ENCODE assay signal across 8 mouse cellular contexts in the genomic region with DNA sequence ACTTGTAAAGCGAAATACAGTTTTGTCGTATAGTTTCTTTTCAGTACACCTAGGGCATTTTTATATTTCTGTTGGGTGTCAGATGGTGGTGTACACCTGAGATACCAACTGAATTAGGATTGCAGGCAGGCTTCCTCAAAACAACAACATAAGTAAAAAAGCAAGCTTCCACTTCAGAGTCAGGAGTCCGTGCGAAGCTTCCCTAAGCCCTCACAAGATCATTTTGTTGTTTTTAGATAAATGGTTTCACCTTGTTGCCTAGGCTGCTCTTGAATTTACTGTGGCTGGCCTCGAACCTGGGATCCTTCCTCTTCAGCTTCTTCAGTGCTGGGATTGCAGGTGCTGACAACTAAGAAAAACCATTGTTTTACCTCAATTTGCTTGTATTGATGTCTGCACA. TPM values are rescaled to one million over a fixed set of nuclear protein-coding genes. Genes with fewer than 3 reads are reported as not detected.
DNase-seq lines count a peak whose midpoint lies in the region; ATAC-seq and TF ChIP-seq lines count a peak whose summit lies in the region.

No protein-coding gene starts in this region.

- H3K9me3 ChIP-seq in heart, embryonic 14.5 days (ENCODE audit: control insufficient read depth, low read length), result no peaks in the 10 kb centered on the region
- H3K9me3 ChIP-seq in ES-Bruce4 (replicated peaks; ENCODE audit: control insufficient read depth, insufficient read depth, low read length, poor library complexity, severe bottlenecking), result no peaks in the 10 kb centered on the region
- no peaks in the 10 kb centered on the region for H3K9me3 ChIP-seq in forebrain, embryonic 16.5 days (ENCODE audit: control insufficient read depth, low read length)
- H3K9me3 ChIP-seq in midbrain, embryonic 11.5 days (ENCODE audit: control insufficient read depth, low read length), result no peaks in the 10 kb centered on the region

- peak overlapping the region; percentile 96 to 98 for H3K4me3 ChIP-seq in heart, embryonic 14.5 days (ENCODE audit: control insufficient read depth in 1 of 2, insufficient read depth in 1 of 2, low read depth in 1 of 2, low read length in 2 of 2)
- no peak overlapping the region for H3K4me3 ChIP-seq in ES-Bruce4 (ENCODE audit: low read depth, low read length)
- H3K4me3 ChIP-seq in forebrain, embryonic 16.5 days (replicated peaks; ENCODE audit: low read length), result peak overlapping the region; percentile 76
- peak overlapping the region; percentile 86 for H3K4me3 ChIP-seq in midbrain, embryonic 11.5 days (ENCODE audit: low read depth, low read length)

- no peaks in the 10 kb centered on the region for H3K27me3 ChIP-seq in heart, embryonic 14.5 days (ENCODE audit: control insufficient read depth, insufficient read depth, low read length)
- no peaks in the 10 kb centered on the region for H3K27me3 ChIP-seq in ES-Bruce4 (ENCODE audit: control insufficient read depth, insufficient read depth, low read length, poor library complexity, severe bottlenecking)
- no peaks in the 10 kb centered on the region for H3K27me3 ChIP-seq in forebrain, embryonic 16.5 days (replicated peaks; ENCODE audit: control insufficient read depth, insufficient read depth, low read length)
- no peaks in the 10 kb centered on the region for H3K27me3 ChIP-seq in midbrain, embryonic 11.5 days (ENCODE audit: control insufficient read depth, insufficient read depth, low read length)

- 18% methylated on average over 5 of the region's 5 CpGs for WGBS in heart, embryonic 14.5 days
- 35% methylated on average over 5 of the region's 5 CpGs for WGBS in forebrain, embryonic 16.5 days
- WGBS in midbrain, embryonic 11.5 days, result 45% methylated on average over 5 of the region's 5 CpGs

- peak overlapping the region; percentile 83 for H3K4me2 ChIP-seq in heart, embryonic 14.5 days (ENCODE audit: low read length)
- H3K4me2 ChIP-seq in forebrain, embryonic 16.5 days (ENCODE audit: low read length), result peak overlapping the region; percentile 83
- H3K4me2 ChIP-seq in midbrain, embryonic 11.5 days, result peak overlapping the region; percentile 64

- intact Hi-C loops in heart, postnatal 10 days (cut with DNase I), result loop anchor here (2.0 to 5.0 kb wide), 2 partner anchors 86 to 123 kb away; no protein-coding TSS in a partner anchor

- H3K9ac ChIP-seq in heart, embryonic 14.5 days (ENCODE audit: low read length), result peak overlapping the region; percentile 100
- peak overlapping the region; percentile 98 for H3K9ac ChIP-seq in ES-Bruce4 (ENCODE audit: low read depth, poor library complexity, severe bottlenecking)
- H3K9ac ChIP-seq in forebrain, embryonic 16.5 days (replicated peaks; ENCODE audit: low read depth, low read length), result peak overlapping the region; percentile 88
- peak overlapping the region; percentile 95 for H3K9ac ChIP-seq in midbrain, embryonic 11.5 days (ENCODE audit: low read length)

- no peak for TF ChIP-seq POLR2A in ES-Bruce4 (IDR thresholded peaks at IDR 0.05; ENCODE audit: insufficient read depth, low read length)

- ATAC-seq in heart, embryonic 14.5 days (ENCODE audit: insufficient number of reproducible peaks, insufficient read depth, low FRiP score, low read depth), result no peak
- no peak for ATAC-seq in forebrain, embryonic 16.5 days
- no peak for ATAC-seq in midbrain, embryonic 11.5 days (ENCODE audit: low FRiP score)

- H3K4me1 ChIP-seq in heart, embryonic 14.5 days (ENCODE audit: control insufficient read depth in 2 of 2, insufficient read depth in 2 of 2, low read length in 2 of 2), result peaks cover 4 to 25% of the 10 kb centered on the region in 2 experiments; a peak in 3 of 4 replicates
- no peaks in the 10 kb centered on the region for H3K4me1 ChIP-seq in ES-Bruce4 (ENCODE audit: control insufficient read depth, insufficient read depth, low read length)
- peaks cover 27% of the 10 kb centered on the region for H3K4me1 ChIP-seq in forebrain, embryonic 16.5 days (replicated peaks; ENCODE audit: control insufficient read depth, insufficient read depth, low read length)
- H3K4me1 ChIP-seq in midbrain, embryonic 11.5 days (ENCODE audit: control insufficient read depth, insufficient read depth, low read length), result peaks cover 19% of the 10 kb centered on the region

- TF ChIP-seq CTCF in ES-Bruce4 (IDR thresholded peaks at IDR 0.05; ENCODE audit: low read depth, low read length), result no peak

- DNase-seq in heart, postnatal 10 days, result no peak
- DNase-seq in midbrain, embryonic 11.5 days (ENCODE audit: low spot score, missing footprints), result peak; percentile 88
- no peak for DNase-seq in ovary, postnatal 36 days (ENCODE audit: low spot score)
- no peak for DNase-seq in left cerebral cortex, adult 9 months (ENCODE audit: low spot score in 2 of 2)
- no peak for DNase-seq in MN1 (ENCODE audit: low spot score)

- no peak for TF ChIP-seq EP300 in ES-Bruce4 (IDR thresholded peaks at IDR 0.05; ENCODE audit: insufficient read depth, low read depth, low read length)

- peaks cover 3% of the 10 kb centered on the region; the same call in 1 of the 2 replicates for H3K36me3 ChIP-seq in heart, embryonic 14.5 days (ENCODE audit: control insufficient read depth, insufficient read depth, low read length)
- no peaks in the 10 kb centered on the region; the same call in 1 of the 2 replicates for H3K36me3 ChIP-seq in ES-Bruce4 (ENCODE audit: control insufficient read depth, insufficient read depth, low read length, poor library complexity, severe bottlenecking)
- no peaks in the 10 kb centered on the region for H3K36me3 ChIP-seq in forebrain, embryonic 16.5 days (ENCODE audit: control insufficient read depth, insufficient read depth)
- H3K36me3 ChIP-seq in midbrain, embryonic 11.5 days (ENCODE audit: control insufficient read depth, insufficient read depth, low read length), result no peaks in the 10 kb centered on the region

- H3K27ac ChIP-seq in heart, embryonic 14.5 days (replicated peaks in 1 of 2; ENCODE audit: control insufficient read depth in 1 of 2, insufficient read depth in 1 of 2, low read depth in 2 of 2, low read length in 2 of 2), result peak overlapping the region; percentile 19 to 100; a peak in 1 of 4 replicates
- H3K27ac ChIP-seq in ES-Bruce4 (ENCODE audit: insufficient read depth, low read length), result no peak overlapping the region
- H3K27ac ChIP-seq in forebrain, embryonic 16.5 days (ENCODE audit: low read length), result no peak overlapping the region
- no peak overlapping the region for H3K27ac ChIP-seq in midbrain, embryonic 11.5 days (ENCODE audit: low read depth, low read length)

RNA-seq across cellular contexts. Expression of a gene that starts 1.2 kb away (rescaled TPM):
- polyA plus RNA-seq in heart, embryonic 14.5 days (2014; fragmentation: Nextera tagmentation; extraction: Ambion mirVana), result 32.7 and 35.6 TPM in 2 replicates
- total RNA-seq in heart, postnatal 10 days (2021), result 10 to 100 TPM; 61.5 to 61.6 TPM
- polyA plus RNA-seq in ES-Bruce4 (2011; ENCODE audit: insufficient read depth, insufficient read length, low read depth, missing spikeins), result 82.3 and 86.0 TPM in 2 replicates
- polyA plus RNA-seq in forebrain, embryonic 16.5 days (2015; fragmentation: Nextera tagmentation; extraction: Ambion mirVana), result 34.1 and 41.4 TPM in 2 replicates
- polyA plus RNA-seq in midbrain, embryonic 11.5 days (2014; fragmentation: Nextera tagmentation; extraction: Ambion mirVana), result 49.1 and 54.5 TPM in 2 replicates

RNA-seq across cellular contexts. Expression of a gene that starts 56.9 kb away (rescaled TPM):
- 0.47 and 0.65 TPM in 2 replicates for polyA plus RNA-seq in heart, embryonic 14.5 days (2014; fragmentation: Nextera tagmentation; extraction: Ambion mirVana)
- total RNA-seq in heart, postnatal 10 days (2021), result under 1 TPM; 0.19 to 0.22 TPM
- 1.2 TPM in 2 replicates for polyA plus RNA-seq in ES-Bruce4 (2011; ENCODE audit: insufficient read depth, insufficient read length, low read depth, missing spikeins)
- 3.0 TPM in 2 replicates for polyA plus RNA-seq in forebrain, embryonic 16.5 days (2015; fragmentation: Nextera tagmentation; extraction: Ambion mirVana)
- polyA plus RNA-seq in midbrain, embryonic 11.5 days (2014; fragmentation: Nextera tagmentation; extraction: Ambion mirVana), result 0.54 and 1.3 TPM in 2 replicates

RNA-seq across cellular contexts. Expression of a gene that starts 57.2 kb away (rescaled TPM):
- polyA plus RNA-seq in heart, embryonic 14.5 days (2014; fragmentation: Nextera tagmentation; extraction: Ambion mirVana), result 7.7 and 8.7 TPM in 2 replicates
- total RNA-seq in heart, postnatal 10 days (2021), result 10 to 100 TPM; 13.3 to 13.8 TPM
- polyA plus RNA-seq in ES-Bruce4 (2011; ENCODE audit: insufficient read depth, insufficient read length, low read depth, missing spikeins), result 6.2 and 7.0 TPM in 2 replicates
- polyA plus RNA-seq in forebrain, embryonic 16.5 days (2015; fragmentation: Nextera tagmentation; extraction: Ambion mirVana), result 15.2 and 19.3 TPM in 2 replicates
- polyA plus RNA-seq in midbrain, embryonic 11.5 days (2014; fragmentation: Nextera tagmentation; extraction: Ambion mirVana), result 8.5 and 8.6 TPM in 2 replicates

Comparison
In these comparisons a context has a peak if more than half of its experiments do, and no peak if none do; other contexts are left out.
1. H3K27ac ChIP-seq: peak in heart, embryonic 14.5 days (2 of 2); none in ES-Bruce4 (single experiment), forebrain, embryonic 16.5 days (single experiment) and midbrain, embryonic 11.5 days (single experiment).
2. Peak in every context shown above with its lines, with median percentiles within 50 percentile points of each other: H3K4me2 ChIP-seq and H3K9ac ChIP-seq.